Mouse (Mus musculus): ENCODE results near the gene Dis3l. TPM values are rescaled to one million over a fixed set of nuclear protein-coding genes. Genes with fewer than 3 reads are reported as not detected.

Gene Dis3l
- polyA plus RNA-seq (2015; fragmentation: Nextera tagmentation; extraction: Ambion mirVana): 20.3 and 21.4 TPM in 2 replicates

DNA sequence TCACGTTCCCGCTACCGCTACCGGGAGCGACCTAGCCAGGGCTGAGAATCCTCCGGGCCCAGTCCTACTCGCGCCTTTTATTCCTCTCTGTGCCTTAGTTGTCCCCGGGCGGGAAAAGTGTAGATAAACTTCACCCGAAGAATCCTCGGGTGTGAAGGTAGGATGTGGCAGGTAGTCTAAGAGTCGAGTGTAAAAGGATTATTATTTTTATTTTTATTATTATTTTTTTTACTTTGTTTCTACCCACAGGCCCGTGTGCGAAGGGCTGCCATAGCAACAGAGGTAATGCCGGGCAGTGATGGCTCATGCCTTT, at the start of gene Dis3l:
TSS of gene Dis3l (minus strand) at position 35 of the 313 bp plus-strand sequence.
- H3K9ac ChIP-seq (ENCODE audit: low read depth, low read length): peak within 1 kb of the TSS; percentile 99
- no peaks in the 10 kb centered on the region for H3K9me3 ChIP-seq (ENCODE audit: control insufficient read depth, low read length)
- H3K27me3 ChIP-seq (replicated peaks; ENCODE audit: control insufficient read depth, insufficient read depth, low read length): no peaks in the 10 kb centered on the region
- H3K4me1 ChIP-seq (ENCODE audit: control insufficient read depth, insufficient read depth, low read length): peaks cover 5% of the 10 kb centered on the region; the same call in 1 of the 2 replicates
- H3K36me3 ChIP-seq (ENCODE audit: control insufficient read depth, insufficient read depth, low read length): peaks cover under 1% of the 10 kb centered on the region; the same call in 1 of the 2 replicates
- H3K4me3 ChIP-seq (ENCODE audit: low read length): peak within 1 kb of the TSS; percentile 72
- peak within 1 kb of the TSS; percentile 98 for H3K27ac ChIP-seq (ENCODE audit: low read length)
- H3K4me2 ChIP-seq (ENCODE audit: low read depth, low read length): peak within 1 kb of the TSS; percentile 90
- 7% methylated on average over 16 of the region's 16 CpGs for WGBS
- ATAC-seq: no peak

DNA sequence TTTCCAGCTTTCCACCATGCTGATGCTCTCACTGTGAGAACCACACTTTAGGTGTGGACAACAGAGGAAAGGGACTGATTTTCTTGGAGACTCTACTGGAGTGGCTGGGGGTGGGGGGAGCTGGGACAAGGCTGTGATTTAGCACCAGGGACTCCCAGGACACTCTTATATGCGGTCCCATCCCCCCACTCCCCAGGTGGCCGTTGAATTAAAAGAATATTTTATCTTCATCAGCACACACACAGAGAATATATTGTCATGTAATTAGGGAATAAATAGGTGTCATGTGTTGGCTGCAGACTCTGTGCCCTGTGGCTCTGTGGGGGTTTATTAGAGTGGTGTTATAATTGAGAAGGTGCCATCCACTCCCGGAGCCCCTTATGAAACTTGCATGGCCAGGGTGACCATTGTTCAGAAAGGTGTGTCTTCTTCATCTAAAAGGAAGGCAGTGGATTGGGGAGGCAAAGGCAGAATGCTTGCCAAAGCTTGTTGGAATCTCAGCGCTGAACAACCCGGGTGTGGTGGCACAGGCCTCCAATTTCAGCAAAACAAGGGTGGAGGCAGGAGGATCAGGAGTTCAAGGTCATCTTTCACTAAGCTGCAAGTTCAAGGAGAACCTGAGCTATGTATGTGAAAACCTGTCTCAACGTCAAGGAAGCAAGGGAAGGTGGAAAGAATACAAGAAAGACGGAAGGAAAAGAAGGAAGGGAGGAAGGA, 48.6 kb upstream of the Dis3l start:
- Histone ChIP-seq H3K9me3 (ENCODE audit: control insufficient read depth, low read length) (no peaks in the 10 kb centered on the region), H3K36me3 (ENCODE audit: control insufficient read depth, insufficient read depth, low read length) (no peaks in the 10 kb centered on the region), H3K27me3 (replicated peaks; ENCODE audit: control insufficient read depth, insufficient read depth, low read length) (peaks cover 32% of the 10 kb centered on the region), H3K9ac (ENCODE audit: low read depth, low read length) (no peak overlapping the region), H3K27ac (ENCODE audit: low read length) (no peak overlapping the region), H3K4me1 (ENCODE audit: control insufficient read depth, insufficient read depth, low read length) (peaks cover 11% of the 10 kb centered on the region; the same call in 1 of the 2 replicates), H3K4me3 (ENCODE audit: low read length) (no peak overlapping the region), H3K4me2 (ENCODE audit: low read depth, low read length) (no peak overlapping the region)
- WGBS: 61% methylated on average over 7 of the region's 7 CpGs
- no peak for ATAC-seq

DNA sequence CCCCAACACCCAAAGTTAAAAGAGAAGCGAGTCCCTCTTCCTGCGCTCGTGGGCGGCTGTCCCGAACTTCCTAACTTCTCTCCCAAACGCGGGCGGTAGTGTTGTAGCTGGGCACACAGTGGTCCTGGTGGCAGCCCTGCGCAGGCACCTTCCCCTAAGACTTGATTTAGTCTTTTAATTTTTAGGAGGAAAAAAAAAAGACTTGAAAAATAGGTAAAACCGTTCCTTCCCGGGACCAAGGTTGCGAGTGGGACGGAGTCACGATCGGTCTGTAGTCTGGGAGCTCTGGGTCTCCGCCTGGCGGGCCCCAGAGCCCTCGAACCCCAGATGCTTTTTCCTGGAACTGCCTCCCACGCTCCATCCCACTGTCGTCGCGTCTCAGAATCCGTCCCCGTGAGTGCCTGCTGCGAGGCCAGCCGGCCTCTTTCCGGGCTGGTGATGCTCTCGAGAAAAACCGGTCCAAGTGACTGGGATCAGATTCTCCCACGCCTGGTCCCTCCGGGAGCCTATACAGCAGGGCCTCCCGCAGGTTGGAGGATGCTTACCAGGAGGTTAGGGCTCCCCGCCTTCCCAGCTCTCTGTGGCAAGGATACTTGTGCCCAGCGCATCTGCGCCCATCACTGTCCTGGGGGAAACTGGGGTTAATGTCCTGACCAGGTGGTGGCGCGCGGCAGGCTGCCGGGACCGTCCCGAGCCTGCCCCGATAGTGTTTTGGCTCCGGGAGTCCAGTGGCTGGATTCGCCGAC, 45.6 kb upstream of the Dis3l start:
- Histone ChIP-seq H3K27ac (ENCODE audit: low read length) (no peak overlapping the region), H3K4me1 (ENCODE audit: control insufficient read depth, insufficient read depth, low read length) (peaks cover 11% of the 10 kb centered on the region; the same call in 1 of the 2 replicates), H3K36me3 (ENCODE audit: control insufficient read depth, insufficient read depth, low read length) (no peaks in the 10 kb centered on the region), H3K9ac (ENCODE audit: low read depth, low read length) (peak overlapping the region; percentile 64; the same call in 1 of the 2 replicates), H3K27me3 (replicated peaks; ENCODE audit: control insufficient read depth, insufficient read depth, low read length) (peaks cover 42% of the 10 kb centered on the region), H3K4me3 (ENCODE audit: low read length) (peak overlapping the region; percentile 63), H3K4me2 (ENCODE audit: low read depth, low read length) (peak overlapping the region; percentile 100), H3K9me3 (ENCODE audit: control insufficient read depth, low read length) (no peaks in the 10 kb centered on the region)
- WGBS: 2% methylated on average over 45 of the region's 45 CpGs
- ATAC-seq: no peak

DNA sequence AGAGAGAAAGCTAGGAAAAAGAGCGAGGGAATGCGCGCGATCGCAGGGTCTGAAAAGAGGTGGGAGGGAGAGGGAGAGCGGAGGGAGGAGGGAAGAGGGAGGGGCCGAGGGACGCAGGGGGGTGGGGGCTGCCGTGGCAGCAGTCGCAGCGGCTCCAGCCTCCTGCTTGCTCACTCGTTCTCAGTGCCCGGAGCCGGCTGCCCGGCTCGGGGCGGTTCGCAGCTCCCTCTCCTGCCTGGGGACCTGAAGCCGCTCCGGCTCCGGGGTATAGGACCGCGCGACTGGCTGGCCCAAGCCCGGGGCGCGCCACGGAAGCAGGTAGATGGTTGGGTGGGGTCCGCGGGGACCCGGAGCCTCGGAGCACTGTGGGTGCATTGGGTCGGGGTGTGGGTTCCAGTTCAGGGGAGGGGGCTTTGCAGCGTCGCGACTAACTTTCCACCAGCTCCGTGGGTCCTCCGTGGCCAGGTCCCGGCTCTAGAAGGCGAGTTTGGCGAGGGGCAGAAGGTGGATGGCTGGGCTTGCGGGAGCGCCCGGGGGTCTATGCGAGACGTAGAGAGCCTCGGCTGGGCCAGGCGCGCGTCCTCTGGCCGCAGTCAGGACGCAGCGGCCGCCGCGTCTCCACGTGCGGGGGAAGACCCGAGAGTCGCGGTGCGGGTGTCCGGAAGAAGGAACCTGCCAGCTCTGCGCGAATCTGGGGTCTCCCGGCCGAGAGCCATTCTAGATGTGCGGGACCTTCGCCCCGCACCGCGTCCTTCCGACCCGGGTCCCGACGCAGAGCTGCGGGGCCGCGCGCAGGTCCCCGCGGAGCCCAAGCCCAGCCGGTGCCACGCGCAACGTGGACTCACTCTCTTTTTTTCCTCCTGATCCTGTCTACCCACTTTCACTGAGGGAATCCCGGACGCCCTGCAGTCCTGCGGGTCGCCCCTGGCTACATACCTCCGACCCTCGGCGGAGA, 44.7 kb upstream of the Dis3l start, which contains the start of gene Megf11:
TSS of gene Megf11 (plus strand) at position 116 of the 955 bp plus-strand sequence.
- H3K9me3 ChIP-seq (ENCODE audit: control insufficient read depth, low read length): no peaks in the 10 kb centered on the region
- WGBS: under 1% methylated on average over 93 of the region's 93 CpGs
- H3K4me3 ChIP-seq (ENCODE audit: low read length): peak within 1 kb of the TSS; percentile 63
- H3K9ac ChIP-seq (ENCODE audit: low read depth, low read length): peak within 1 kb of the TSS; percentile 64
- H3K27me3 ChIP-seq (replicated peaks; ENCODE audit: control insufficient read depth, insufficient read depth, low read length): peaks cover 42% of the 10 kb centered on the region
- peak; percentile 72 for ATAC-seq
- H3K27ac ChIP-seq (ENCODE audit: low read length): no peak within 1 kb of the TSS
- peaks cover 11% of the 10 kb centered on the region; the same call in 1 of the 2 replicates for H3K4me1 ChIP-seq (ENCODE audit: control insufficient read depth, insufficient read depth, low read length)
- H3K36me3 ChIP-seq (ENCODE audit: control insufficient read depth, insufficient read depth, low read length): no peaks in the 10 kb centered on the region
- peak within 1 kb of the TSS; percentile 100 for H3K4me2 ChIP-seq (ENCODE audit: low read depth, low read length)

DNA sequence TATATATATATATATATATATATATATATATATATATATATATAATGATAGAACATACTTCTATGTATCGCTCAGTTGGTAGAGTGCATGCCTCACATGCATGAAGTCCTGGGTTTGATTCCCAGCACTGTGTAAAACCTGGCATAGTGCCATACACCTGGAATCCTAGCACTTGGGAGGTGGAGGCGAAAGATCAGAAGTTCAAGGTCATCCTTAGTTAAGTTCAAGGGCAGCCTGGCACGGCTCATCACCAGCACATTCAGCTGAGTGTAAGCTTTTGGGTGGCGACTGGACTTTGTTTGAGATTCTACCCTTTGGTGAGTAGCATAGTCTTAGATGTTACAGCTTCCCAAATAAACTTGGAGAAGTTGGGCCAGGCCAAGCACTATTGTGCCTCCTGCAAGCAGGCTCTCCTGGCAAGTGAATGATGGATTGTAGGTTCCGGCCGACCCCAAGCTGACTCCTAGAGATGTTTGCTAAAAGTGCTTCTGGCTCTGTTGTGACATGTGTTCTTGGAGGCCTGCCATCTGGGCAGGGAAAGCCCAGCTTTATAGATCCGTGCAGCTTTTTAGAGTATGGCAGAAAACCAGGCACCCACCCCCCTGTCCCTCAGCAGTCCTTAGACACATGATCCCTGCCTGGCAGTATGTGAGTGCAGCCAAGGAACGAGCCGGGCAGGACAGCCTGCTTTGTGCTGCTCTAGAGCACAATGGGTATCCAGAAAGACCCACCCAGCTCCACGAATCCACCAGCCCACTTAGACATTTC, 42.1 kb upstream of the Dis3l start:
- Histone ChIP-seq H3K36me3 (ENCODE audit: control insufficient read depth, insufficient read depth, low read length) (no peaks in the 10 kb centered on the region), H3K4me1 (ENCODE audit: control insufficient read depth, insufficient read depth, low read length) (peaks cover 11% of the 10 kb centered on the region; the same call in 1 of the 2 replicates), H3K9me3 (ENCODE audit: control insufficient read depth, low read length) (no peaks in the 10 kb centered on the region), H3K9ac (ENCODE audit: low read depth, low read length) (no peak overlapping the region), H3K4me2 (ENCODE audit: low read depth, low read length) (no peak overlapping the region), H3K4me3 (ENCODE audit: low read length) (no peak overlapping the region), H3K27ac (ENCODE audit: low read length) (no peak overlapping the region), H3K27me3 (replicated peaks; ENCODE audit: control insufficient read depth, insufficient read depth, low read length) (peaks cover 42% of the 10 kb centered on the region)
- ATAC-seq: no peak
- 47% methylated on average over 10 of the region's 10 CpGs for WGBS

DNA sequence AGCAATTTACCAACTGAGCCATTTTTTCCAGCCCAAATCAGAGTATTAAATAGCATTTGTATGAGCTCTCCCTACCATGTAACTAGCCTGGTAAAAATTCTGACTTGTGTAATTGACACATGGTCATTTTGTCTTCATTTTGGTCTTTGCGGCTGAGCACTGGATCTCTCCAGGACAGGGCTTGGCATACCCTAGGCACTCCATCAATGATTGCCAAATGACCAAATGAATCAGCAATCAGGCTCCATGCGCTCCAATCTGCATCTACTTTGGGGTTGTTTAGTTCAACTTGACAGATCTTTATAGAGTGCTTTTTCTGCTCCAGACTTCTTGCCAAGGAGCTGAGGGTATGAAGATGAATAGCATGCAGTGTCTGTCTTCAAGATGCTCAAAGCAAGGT, 35.3 kb upstream of the Dis3l start:
- Histone ChIP-seq H3K27me3 (replicated peaks; ENCODE audit: control insufficient read depth, insufficient read depth, low read length) (no peaks in the 10 kb centered on the region), H3K9ac (ENCODE audit: low read depth, low read length) (no peak overlapping the region), H3K27ac (ENCODE audit: low read length) (no peak overlapping the region), H3K9me3 (ENCODE audit: control insufficient read depth, low read length) (no peaks in the 10 kb centered on the region), H3K4me2 (ENCODE audit: low read depth, low read length) (no peak overlapping the region), H3K4me1 (ENCODE audit: control insufficient read depth, insufficient read depth, low read length) (no peaks in the 10 kb centered on the region), H3K4me3 (ENCODE audit: low read length) (no peak overlapping the region), H3K36me3 (ENCODE audit: control insufficient read depth, insufficient read depth, low read length) (no peaks in the 10 kb centered on the region)
- no peak for ATAC-seq
- 84% methylated on average over 2 of the region's 2 CpGs for WGBS

DNA sequence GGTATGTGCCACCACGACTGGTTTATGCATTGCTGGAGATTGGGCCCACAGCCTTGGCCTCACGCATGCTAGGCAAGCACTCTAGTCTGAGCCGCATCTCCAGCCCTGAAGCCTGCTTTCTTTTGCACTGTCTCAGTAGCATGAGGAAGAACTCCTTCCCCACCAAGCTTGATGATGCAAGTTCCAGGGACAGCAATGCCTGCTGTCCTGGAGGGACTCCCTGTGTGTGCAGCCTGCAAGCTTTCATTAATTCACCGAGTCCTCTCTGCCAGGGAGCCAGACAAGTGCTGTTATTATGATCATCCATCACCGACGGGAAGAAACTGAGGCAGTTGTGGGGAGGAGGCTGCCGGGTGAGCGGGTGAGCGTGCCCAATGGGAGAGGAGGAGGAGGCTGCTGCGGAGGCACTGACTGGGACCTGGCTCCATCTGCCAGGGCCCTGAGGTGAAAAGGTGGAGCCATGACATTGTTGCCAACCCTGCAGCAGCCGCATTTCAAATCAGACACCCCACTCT, 30.3 kb upstream of the Dis3l start:
- no peak for ATAC-seq
- no peaks in the 10 kb centered on the region for H3K27me3 ChIP-seq (replicated peaks; ENCODE audit: control insufficient read depth, insufficient read depth, low read length)
- WGBS: 46% methylated on average over 11 of the region's 11 CpGs
- H3K4me3 ChIP-seq (ENCODE audit: low read length): no peak overlapping the region
- H3K36me3 ChIP-seq (ENCODE audit: control insufficient read depth, insufficient read depth, low read length): no peaks in the 10 kb centered on the region
- no peak overlapping the region for H3K27ac ChIP-seq (ENCODE audit: low read length)
- no peaks in the 10 kb centered on the region for H3K4me1 ChIP-seq (ENCODE audit: control insufficient read depth, insufficient read depth, low read length)
- H3K9me3 ChIP-seq (ENCODE audit: control insufficient read depth, low read length): no peaks in the 10 kb centered on the region
- no peak overlapping the region for H3K4me2 ChIP-seq (ENCODE audit: low read depth, low read length)
- H3K9ac ChIP-seq (ENCODE audit: low read depth, low read length): no peak overlapping the region

DNA sequence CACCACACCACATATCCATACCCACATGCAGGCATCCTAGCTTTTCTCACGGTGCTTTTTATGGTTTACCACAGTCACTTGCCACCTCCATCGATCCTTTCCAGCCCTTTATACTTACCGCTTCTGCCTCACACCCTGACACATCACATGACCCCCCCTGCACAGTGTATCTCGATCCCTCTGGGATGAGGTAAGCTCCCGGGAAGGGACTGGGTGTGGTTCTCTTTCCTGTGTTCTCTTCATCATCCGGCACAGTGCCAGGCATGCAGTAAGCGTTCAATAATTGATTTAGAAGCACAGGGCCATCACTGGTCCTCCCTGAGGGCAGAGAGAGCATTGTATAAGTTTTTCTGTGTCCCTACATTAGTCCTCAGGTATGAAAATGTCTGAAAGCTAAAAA, 28.8 kb upstream of the Dis3l start:
- no peak for ATAC-seq

More for the DNA sequence above, 28.8 kb upstream of the Dis3l start:
- no peaks in the 10 kb centered on the region for H3K4me1 ChIP-seq (ENCODE audit: control insufficient read depth, insufficient read depth, low read length)
- no peak overlapping the region for H3K4me2 ChIP-seq (ENCODE audit: low read depth, low read length)
- no peaks in the 10 kb centered on the region for H3K9me3 ChIP-seq (ENCODE audit: control insufficient read depth, low read length)
- no peaks in the 10 kb centered on the region for H3K27me3 ChIP-seq (replicated peaks; ENCODE audit: control insufficient read depth, insufficient read depth, low read length)
- H3K27ac ChIP-seq (ENCODE audit: low read length): no peak overlapping the region
- no peaks in the 10 kb centered on the region for H3K36me3 ChIP-seq (ENCODE audit: control insufficient read depth, insufficient read depth, low read length)
- 51% methylated on average over 7 of the region's 7 CpGs for WGBS
- no peak overlapping the region for H3K4me3 ChIP-seq (ENCODE audit: low read length)
- no peak overlapping the region for H3K9ac ChIP-seq (ENCODE audit: low read depth, low read length)
